Mouse (Mus musculus) liver, embryonic 14.5 days (tissue): ENCODE measurements around the gene Gm48552. TPM values are rescaled to one million over a fixed set of nuclear protein-coding genes. Genes with fewer than 3 reads are reported as not detected.

Experiments
- ATAC-seq: fragments of 200-750 bp; cut with Nextera tagmentation; 2 replicates; pipeline ENCODE4 v1.8.0; 2017; ENCODE audit warnings: moderate number of reproducible peaks, mild to moderate bottlenecking, moderate library complexity; ENCODE audit not compliant: insufficient read depth
- DNase-seq, 3 experiments: peaks; one replicate each; pipeline ENCODE4 v3.0.0-alpha.2; 2012 to 2013; ENCODE audit warnings: low read depth in 3 of 3, low spot score in 3 of 3
- H3K27ac ChIP-seq: fragments of 300-500 bp; sonication (generic); 2 replicates; pipeline ENCODE4 v1.5.1; 2014; ENCODE audit warnings: moderate library complexity, mild to moderate bottlenecking, control low read depth, inconsistent platforms
- H3K27me3 ChIP-seq: fragments of 300-500 bp; sonication (generic); 2 replicates; pipeline ENCODE4 v1.6.1; 2014; ENCODE audit warnings: mild to moderate bottlenecking, low read length, moderate library complexity; ENCODE audit not compliant: control insufficient read depth, insufficient read depth
- H3K36me3 ChIP-seq: fragments of 300-500 bp; sonication (generic); replicated peaks from 2 replicates; pipeline ENCODE4 v1.6.1; 2014; ENCODE audit warnings: low read depth; ENCODE audit not compliant: control insufficient read depth, insufficient read depth
- H3K4me1 ChIP-seq, 2 experiments: fragments of 200-500 bp in 1 of 2; fragments of 300-500 bp in 1 of 2; sonication (generic) in 1 of 2; replicated peaks; 2 replicates each; pipeline ENCODE4 v1.6.1; 2012 to 2014; ENCODE audit warnings: antibody characterized with exemption in 1 of 2, inconsistent platforms in 1 of 2, low read length in 1 of 2; ENCODE audit not compliant: control insufficient read depth in 2 of 2, insufficient read depth in 2 of 2
- H3K4me2 ChIP-seq: fragments of 300-500 bp; sonication (generic); 2 replicates; pipeline ENCODE4 v1.6.1; 2014; ENCODE audit warnings: low read depth, mild to moderate bottlenecking, control low read depth, moderate library complexity
- H3K4me3 ChIP-seq, 2 experiments: fragments of 200-500 bp in 1 of 2; fragments of 300-500 bp in 1 of 2; sonication (generic) in 1 of 2; 2 replicates each; pipeline ENCODE4 v1.5.1; 2012 to 2014; ENCODE audit warnings: low read depth in 2 of 2, low read length in 2 of 2, mild to moderate bottlenecking in 2 of 2, control low read depth in 1 of 2, inconsistent platforms in 1 of 2, moderate library complexity in 1 of 2; ENCODE audit not compliant: insufficient read depth in 1 of 2
- H3K9ac ChIP-seq: fragments of 300-500 bp; sonication (generic); replicated peaks from 2 replicates; pipeline ENCODE4 v1.6.1; 2014; ENCODE audit warnings: mild to moderate bottlenecking, control low read depth, moderate library complexity
- H3K9me3 ChIP-seq: fragments of 300-500 bp; sonication (generic); 2 replicates; pipeline ENCODE4 v1.6.1; 2016; ENCODE audit warnings: low read length, mixed read lengths; ENCODE audit not compliant: control insufficient read depth
- CTCF ChIP-seq: IDR thresholded peaks from 2 replicates; pipeline ENCODE4 v1.5.1; 2016; ENCODE audit warnings: antibody characterized with exemption, low read depth, control low read depth
- EP300 ChIP-seq: IDR thresholded peaks from 2 replicates; pipeline ENCODE4 v1.6.1; 2016; ENCODE audit warnings: antibody characterized with exemption, low read depth
- WGBS: fragments of 180-500 bp; shearing (Covaris S2); extraction: QIAGEN DNeasy Blood & Tissue Kit; methylation state at CpG from one replicate; pipeline ENCODE4 v1.1.7; 2014; ENCODE audit not compliant: insufficient replicate concordance; 5-methylcytosine and 5-hydroxymethylcytosine counted together
- polyA plus RNA-seq, 2 experiments: library from polyadenylated mRNA; depleted of rRNA in 1 of 2; stranded (reverse) in 1 of 2; unstranded in 1 of 2; fragments of >200 nt; fragmentation: Nextera tagmentation in 1 of 2; extraction: Ambion mirVana in 1 of 2; gene quantifications; 2 replicates each; pipeline versions ENCODE4 v1.2.1 to v1.2.3; 2012 to 2014

The Gm48552 gene
- polyA plus RNA-seq, 2 experiments = 0.36 to 0.90 TPM

- H3K27ac ChIP-seq = peak overlapping the region; percentile 97
- no peaks in the 10 kb centered on the region for H3K9me3 ChIP-seq
- WGBS = 44% methylated on average over 6 of the region's 6 CpGs
- no peak overlapping the region; a peak in 1 of 4 replicates for H3K4me3 ChIP-seq
- peak overlapping the region; percentile 96 for H3K4me2 ChIP-seq
- ATAC-seq (no peak), DNase-seq (no peak)
- peaks cover 58 to 60% of the 10 kb centered on the region in 2 experiments for H3K4me1 ChIP-seq
- peaks cover 20% of the 10 kb centered on the region for H3K36me3 ChIP-seq
- TF ChIP-seq EP300 (no peak), CTCF (no peak)
- H3K27me3 ChIP-seq = no peaks in the 10 kb centered on the region
- peak overlapping the region; percentile 95 for H3K9ac ChIP-seq
These were observed 8.9 kb upstream of the Gm48552 start for GRCm38 (mm10) chr10:81379809-81380378.

GRCm38 (mm10) chr10:81382039-81382438 is 6.8 kb upstream of the Gm48552 start:
- peak; percentile 97 to 99 (median 97) for DNase-seq
- peak; percentile 73 for ATAC-seq

GRCm38 (mm10) chr10:81383802-81384604 is 4.8 kb upstream of the Gm48552 start, which contains the start of the genes Dohh and Gm48551:
Gene Dohh (plus strand): TSS chr10:81384428.
Gene Gm48551 (plus strand): TSS chr10:81384466.
- H3K36me3 ChIP-seq = peaks cover 11% of the 10 kb centered on the region
- H3K4me3 ChIP-seq = peak within 1 kb of the TSS; percentile 87 to 98
- WGBS = 4% methylated on average over 50 of the region's 54 CpGs
- ATAC-seq (peak; percentile 78), DNase-seq (peak; percentile 98)
- no peaks in the 10 kb centered on the region for H3K27me3 ChIP-seq
- peak within 1 kb of the TSS; percentile 97 for H3K27ac ChIP-seq
- peak within 1 kb of the TSS; percentile 92 for H3K9ac ChIP-seq
- H3K4me1 ChIP-seq = peaks cover 47 to 50% of the 10 kb centered on the region in 2 experiments
- peak within 1 kb of the TSS; percentile 93 for H3K4me2 ChIP-seq
- H3K9me3 ChIP-seq = no peaks in the 10 kb centered on the region
- TF ChIP-seq EP300 (no peak), CTCF (peak; percentile 20; the same call in 1 of the 2 replicates)

More at GRCm38 (mm10) chr10:81382039-81382438, 6.8 kb upstream of the Gm48552 start:
- Histone ChIP-seq H3K4me1 (peaks cover 52 to 55% of the 10 kb centered on the region in 2 experiments), H3K9ac (peak overlapping the region; percentile 72), H3K36me3 (peaks cover 6% of the 10 kb centered on the region), H3K9me3 (no peaks in the 10 kb centered on the region), H3K4me3 (peak overlapping the region in 1 of 2 experiments; percentile 5; a peak in 1 of 4 replicates), H3K4me2 (peak overlapping the region; percentile 50), H3K27me3 (no peaks in the 10 kb centered on the region), H3K27ac (peak overlapping the region; percentile 97)
- no peak for TF ChIP-seq CTCF
- no peak for TF ChIP-seq EP300
- 9% methylated on average over 5 of the region's 5 CpGs for WGBS

DNA sequence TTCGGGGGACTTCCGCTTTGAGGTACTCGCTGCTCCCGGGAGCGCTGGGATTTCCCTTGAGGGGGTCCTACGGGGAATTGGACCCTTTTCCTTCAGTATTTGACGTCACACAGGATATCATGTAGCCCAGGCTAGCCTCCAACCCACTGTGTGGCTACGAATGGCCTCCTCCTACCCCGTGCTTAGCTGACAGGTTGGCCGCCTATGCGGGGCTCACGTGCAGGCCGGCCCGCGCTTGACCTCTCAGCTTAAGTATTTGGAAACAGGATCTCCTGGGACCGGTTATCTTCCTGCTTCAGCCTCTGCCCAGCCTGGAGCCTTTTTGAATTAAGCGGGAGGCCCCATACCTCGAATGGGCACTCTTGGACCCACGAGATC is 4.2 kb upstream of the Gm48552 start:
- Histone ChIP-seq H3K27ac (peak overlapping the region; percentile 97), H3K27me3 (no peaks in the 10 kb centered on the region), H3K4me1 (peaks cover 42 to 44% of the 10 kb centered on the region in 2 experiments), H3K36me3 (peaks cover 11% of the 10 kb centered on the region), H3K4me3 (peak overlapping the region; percentile 87 to 98), H3K4me2 (peak overlapping the region; percentile 93), H3K9me3 (no peaks in the 10 kb centered on the region), H3K9ac (peak overlapping the region; percentile 92)
- ATAC-seq = no peak; the same call in 1 of the 2 replicates
- WGBS = under 1% methylated on average over 19 of the region's 19 CpGs
- no peak for DNase-seq
- TF ChIP-seq CTCF = no peak
